8 mouse cellular contexts compared by ENCODE assay signal in the genomic region with DNA sequence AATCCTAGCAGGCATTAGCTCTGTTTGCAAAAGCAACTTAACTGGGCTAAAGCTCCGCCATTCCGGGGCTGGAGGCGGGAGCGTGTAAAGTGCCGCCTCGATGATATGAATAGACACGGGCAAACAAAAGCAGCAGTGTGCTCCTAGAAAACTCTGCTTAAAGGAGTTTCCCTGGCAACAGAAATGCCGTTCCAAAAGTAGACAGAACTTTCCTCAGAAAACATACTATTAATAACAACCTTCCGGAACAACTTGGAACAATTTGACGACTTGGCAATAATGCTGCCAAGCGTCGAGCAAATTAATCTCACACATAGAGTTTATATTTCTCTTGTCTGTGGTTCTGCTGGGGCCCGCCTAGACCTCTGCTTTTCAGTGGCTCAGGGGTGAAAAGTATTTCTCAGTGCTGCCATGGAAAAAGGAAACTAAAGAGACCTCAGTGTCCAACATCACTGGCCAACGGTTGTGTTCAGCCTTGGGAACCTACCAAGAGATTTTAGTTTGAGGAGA.
A peak's percentile ranks its signal among the peaks of the same experiment; 100 is the strongest.
DNase-seq lines count a peak whose midpoint lies in the region; ATAC-seq and TF ChIP-seq lines count a peak whose summit lies in the region.

No protein-coding gene starts in this region.

- DNase-seq in CH12.LX (ENCODE audit: extremely low read depth) = no peak
- DNase-seq in forelimb bud, embryonic 11.5 days (ENCODE audit: low read depth, low spot score) = peak; percentile 52
- peak; percentile 44 to 46 for DNase-seq in heart, postnatal 36 days
- DNase-seq in layer of hippocampus, adult 11-12 months (ENCODE audit: low spot score) = peak; percentile 81
- DNase-seq in lung, postnatal 10 days = peak; percentile 35
- peak; percentile 81 for DNase-seq in right cerebral cortex, postnatal 25 days

- H3K4me1 ChIP-seq in CH12.LX (ENCODE audit: control insufficient read depth in 1 of 2, insufficient read depth in 2 of 2) = peaks cover 0 to 17% of the 10 kb centered on the region in 2 experiments; a peak in 2 of 4 replicates
- H3K4me1 ChIP-seq in brown adipose tissue, adult 24 weeks (ENCODE audit: control insufficient read depth, insufficient read depth, insufficient read length, low read length) = peaks cover 3% of the 10 kb centered on the region; the same call in 1 of the 2 replicates

- dilution Hi-C loops in CH12.LX (cut with MboI; ENCODE audit: extremely low pct_ligation_motif_present, extremely low pct_unique_long_range_greater_than_20kb, low sequenced_read_pairs) = no loop called here

- H3K27me3 ChIP-seq in CH12.LX (replicated peaks) = no peaks in the 10 kb centered on the region

- H3K27ac ChIP-seq in CH12.LX (ENCODE audit: insufficient read depth, low read depth) = no peak overlapping the region
- no peak overlapping the region for H3K27ac ChIP-seq in brown adipose tissue, adult 24 weeks (replicated peaks; ENCODE audit: low read depth, low read length)

- no peak for TF ChIP-seq RAD21 in CH12.LX (IDR thresholded peaks at IDR 0.05; ENCODE audit: low read depth, low read length)

- no peak overlapping the region for H3K4me3 ChIP-seq in CH12.LX (replicated peaks in 1 of 3; ENCODE audit: low read depth in 2 of 3, low read length in 2 of 3, poor library complexity in 1 of 3)
- H3K4me3 ChIP-seq in brown adipose tissue, adult 24 weeks (ENCODE audit: insufficient read depth, low read depth, low read length) = peak overlapping the region; percentile 39

- no peak for TF ChIP-seq POLR2A in CH12.LX (IDR thresholded peaks at IDR 0.05; ENCODE audit: low read depth, low read length)

- H3K79me2 ChIP-seq in CH12.LX (replicated peaks; ENCODE audit: control insufficient read depth, extremely low read depth, insufficient read depth, poor library complexity, severe bottlenecking) = no peaks in the 10 kb centered on the region

- no peak for ATAC-seq in megakaryocyte progenitor cell, adult 5-6 weeks (replicated peaks; ENCODE audit: poor library complexity)

- no peak for TF ChIP-seq CTCF in CH12.LX (conservative IDR thresholded peaks at IDR 0.05 in 1 of 2, IDR thresholded peaks at IDR 0.05 in 1 of 2; ENCODE audit: low read depth in 2 of 2, low read length in 2 of 2)

- H3K4me2 ChIP-seq in CH12.LX (ENCODE audit: insufficient read depth, low read depth, poor library complexity, severe bottlenecking) = no peak overlapping the region

- no peaks in the 10 kb centered on the region for H3K9me3 ChIP-seq in CH12.LX (replicated peaks; ENCODE audit: low read length)

- no peak overlapping the region for H3K9ac ChIP-seq in CH12.LX (ENCODE audit: insufficient read depth, low read depth)

- H3K36me3 ChIP-seq in CH12.LX (replicated peaks in 1 of 2; ENCODE audit: control insufficient read depth in 1 of 2, insufficient read depth in 1 of 2, low read length in 1 of 2) = no peaks in the 10 kb centered on the region

- in situ Hi-C loops in CH12.LX (cut with MboI; ENCODE audit: low pct_ligation_motif_present, low pct_unique_long_range_greater_than_20kb, low sequenced_read_pairs) = no loop called here

- intact Hi-C loops in heart, postnatal 36 days (cut with DNase I) = no loop called here

- no peak for TF ChIP-seq EP300 in CH12.LX (IDR thresholded peaks at IDR 0.05; ENCODE audit: low read length)

TF ChIP-seq in CH12.LX, 34 proteins besides CTCF, POLR2A, EP300 and RAD21:
- no peak for TF ChIP-seq MEF2A (IDR thresholded peaks at IDR 0.05; ENCODE audit: borderline replicate concordance, low read depth, low read length)
- TF ChIP-seq MAFK (IDR thresholded peaks at IDR 0.05; ENCODE audit: insufficient replicate concordance, low read length) = 0 out of 2 replicates have a peak, but pooled peaks have one; percentile 23
